8 mouse cellular contexts compared by ENCODE assay signal in the genomic region with DNA sequence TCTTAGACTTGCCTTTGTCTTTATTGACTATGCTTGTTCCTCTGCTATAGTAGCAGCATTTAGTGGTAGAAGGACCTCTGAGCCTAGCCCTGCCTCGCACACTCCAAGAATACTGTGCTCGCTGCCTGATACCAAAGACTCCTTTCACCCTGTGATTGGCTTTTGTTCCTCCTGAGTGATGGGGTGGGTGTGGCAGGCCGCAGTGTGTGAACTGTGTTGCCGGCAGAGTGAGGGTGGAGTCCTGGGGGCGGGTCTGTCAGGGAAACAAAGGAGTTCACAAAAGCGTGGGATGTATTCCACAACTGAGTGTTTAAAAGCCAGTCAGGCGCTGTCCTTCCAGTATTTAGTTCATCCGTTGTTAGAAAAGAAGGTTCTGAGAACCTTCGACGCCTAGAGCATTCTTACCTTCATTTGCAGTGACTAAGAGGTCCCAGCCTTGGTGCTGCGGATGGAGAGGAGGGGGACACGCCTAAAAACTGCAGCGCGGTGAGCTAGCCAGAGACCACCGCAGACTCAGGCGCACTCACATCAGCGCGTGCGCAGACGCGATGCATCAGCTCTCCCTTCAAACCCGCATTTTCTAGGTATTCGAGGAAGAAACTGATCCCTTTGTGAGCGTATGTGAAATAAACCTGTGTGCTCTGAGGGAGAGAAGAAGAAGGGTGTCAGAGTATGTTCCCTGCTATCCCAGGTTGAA. TPM values are rescaled to one million over a fixed set of nuclear protein-coding genes. Genes with fewer than 3 reads are reported as not detected.
A peak's percentile ranks its signal among the peaks of the same experiment; 100 is the strongest.
DNase-seq lines count a peak whose midpoint lies in the region; ATAC-seq and TF ChIP-seq lines count a peak whose summit lies in the region.

No protein-coding gene starts in this region.

- TF ChIP-seq CTCF in C2C12 (IDR thresholded peaks at IDR 0.05; ENCODE audit: control insufficient read depth, insufficient read depth, insufficient read length) (no peak), E14TG2a.4 (conservative IDR thresholded peaks at IDR 0.05; ENCODE audit: low read length) (no peak)
- no peak for TF ChIP-seq CTCF in heart, postnatal 0 days (IDR thresholded peaks at IDR 0.05; ENCODE audit: low read depth)

- WGBS in embryonic facial prominence, embryonic 11.5 days, result under 1% methylated on average over 24 of the region's 24 CpGs
- WGBS in heart, postnatal 0 days, result 1% methylated on average over 24 of the region's 24 CpGs

- H3K4me2 ChIP-seq in embryonic facial prominence, embryonic 11.5 days (ENCODE audit: low read depth, low read length), result peak overlapping the region; percentile 49
- H3K4me2 ChIP-seq in heart, postnatal 0 days (ENCODE audit: low read depth, low read length), result peak overlapping the region; percentile 77

- peaks cover 70% of the 10 kb centered on the region for H3K4me1 ChIP-seq in E14TG2a.4 (replicated peaks; ENCODE audit: low read depth, low read length)
- no peaks in the 10 kb centered on the region for H3K4me1 ChIP-seq in embryonic facial prominence, embryonic 11.5 days (ENCODE audit: control insufficient read depth, insufficient read depth, low read length)
- peaks cover 22% of the 10 kb centered on the region; the same call in 1 of the 2 replicates for H3K4me1 ChIP-seq in heart, postnatal 0 days (ENCODE audit: control insufficient read depth, insufficient read depth)

- H3K79me3 ChIP-seq in C2C12 (ENCODE audit: low read depth), result peaks cover 11% of the 10 kb centered on the region

- H3K27ac ChIP-seq in embryonic facial prominence, embryonic 11.5 days (replicated peaks; ENCODE audit: low read depth, low read length), result peak overlapping the region; percentile 88
- H3K27ac ChIP-seq in heart, postnatal 0 days (ENCODE audit: low read depth), result peak overlapping the region; percentile 85

- peak; percentile 82 for DNase-seq in embryonic facial prominence, embryonic 11.5 days (ENCODE audit: low spot score)
- peak; percentile 81 for DNase-seq in heart, postnatal 0 days (ENCODE audit: low spot score)
- DNase-seq in left cerebral cortex, postnatal 4 days, result peak; percentile 84
- peak; percentile 51 to 67 for DNase-seq in thymus, adult 18-20 months

- H3K79me2 ChIP-seq in C2C12 (ENCODE audit: control insufficient read depth, insufficient read depth), result peaks cover 22% of the 10 kb centered on the region

- no peaks in the 10 kb centered on the region for H3K27me3 ChIP-seq in C2C12 (ENCODE audit: control insufficient read depth, insufficient read depth, insufficient read length)
- no peaks in the 10 kb centered on the region for H3K27me3 ChIP-seq in E14TG2a.4 (ENCODE audit: insufficient read depth, low read length)
- H3K27me3 ChIP-seq in embryonic facial prominence, embryonic 11.5 days (ENCODE audit: control insufficient read depth, insufficient read depth, low read length), result no peaks in the 10 kb centered on the region
- no peaks in the 10 kb centered on the region for H3K27me3 ChIP-seq in heart, postnatal 0 days (ENCODE audit: control insufficient read depth, insufficient read depth, low read length)

- H3ac ChIP-seq in C2C12 (ENCODE audit: control insufficient read depth, insufficient read length, low read depth), result peak overlapping the region; percentile 42

- TF ChIP-seq EP300 in heart, postnatal 0 days (IDR thresholded peaks at IDR 0.05; ENCODE audit: low read depth), result no peak

- H3K36me3 ChIP-seq in C2C12 (ENCODE audit: control insufficient read depth, insufficient read depth), result peaks cover 17% of the 10 kb centered on the region
- H3K36me3 ChIP-seq in E14TG2a.4 (ENCODE audit: insufficient read depth, low read length), result peaks cover 27% of the 10 kb centered on the region
- no peaks in the 10 kb centered on the region for H3K36me3 ChIP-seq in embryonic facial prominence, embryonic 11.5 days (replicated peaks; ENCODE audit: control insufficient read depth, insufficient read depth, low read depth, low read length)
- peaks cover 4% of the 10 kb centered on the region; the same call in 1 of the 2 replicates for H3K36me3 ChIP-seq in heart, postnatal 0 days (replicated peaks; ENCODE audit: control insufficient read depth, insufficient read depth, low read length)

- no peaks in the 10 kb centered on the region for H3K9me3 ChIP-seq in E14TG2a.4 (ENCODE audit: low read length)
- H3K9me3 ChIP-seq in embryonic facial prominence, embryonic 11.5 days (replicated peaks; ENCODE audit: control insufficient read depth, low read length), result no peaks in the 10 kb centered on the region
- no peaks in the 10 kb centered on the region for H3K9me3 ChIP-seq in heart, postnatal 0 days (replicated peaks; ENCODE audit: control insufficient read depth, low read length)

- ATAC-seq in embryonic facial prominence, embryonic 11.5 days (replicated peaks; ENCODE audit: insufficient number of reproducible peaks, low FRiP score, low TSS enrichment, low read depth), result peak; percentile 58
- peak; percentile 70 for ATAC-seq in heart, postnatal 0 days (ENCODE audit: insufficient read depth, low read depth)
- peak; percentile 63 for ATAC-seq in megakaryocyte progenitor cell, adult 5-6 weeks (replicated peaks; ENCODE audit: poor library complexity)
- no peak; the same call in 1 of the 2 replicates for ATAC-seq in monocyte, adult 5-6 weeks (replicated peaks; ENCODE audit: insufficient number of reproducible peaks, low FRiP score, low TSS enrichment, poor library complexity, severe bottlenecking)

- intact Hi-C loops in left cerebral cortex, postnatal 4 days (cut with DNase I), result no loop called here

- peak overlapping the region; percentile 72 for H3K4me3 ChIP-seq in C2C12 (ENCODE audit: insufficient read depth, poor library complexity, severe bottlenecking)
- H3K4me3 ChIP-seq in E14TG2a.4 (replicated peaks; ENCODE audit: low read length), result peak overlapping the region; percentile 87
- H3K4me3 ChIP-seq in embryonic facial prominence, embryonic 11.5 days (ENCODE audit: low read depth, low read length), result peak overlapping the region; percentile 75
- peak overlapping the region; percentile 69 for H3K4me3 ChIP-seq in heart, postnatal 0 days (ENCODE audit: low read depth, low read length)

- peak overlapping the region; percentile 65 for H3K9ac ChIP-seq in embryonic facial prominence, embryonic 11.5 days (replicated peaks; ENCODE audit: low read length)
- H3K9ac ChIP-seq in heart, postnatal 0 days (replicated peaks; ENCODE audit: low read depth, low read length), result peak overlapping the region; percentile 65

TF ChIP-seq in C2C12, 6 proteins besides CTCF, POLR2A, EP300 and RAD21:
- TF ChIP-seq CEBPB (IDR thresholded peaks at IDR 0.05; ENCODE audit: low read depth), result no peak
- no peak for TF ChIP-seq MYOG (IDR thresholded peaks at IDR 0.05; ENCODE audit: control insufficient read depth, extremely low read depth, insufficient read length)
- peak; percentile 59 for TF ChIP-seq MAX (IDR thresholded peaks at IDR 0.05)
- no peak for TF ChIP-seq FOSL1 (IDR thresholded peaks at IDR 0.05; ENCODE audit: insufficient read depth, low read length, poor library complexity, severe bottlenecking)
- TF ChIP-seq MYOD1 (IDR thresholded peaks at IDR 0.05; ENCODE audit: control insufficient read depth, insufficient read length, low read depth), result no peak
- TF ChIP-seq USF1 (IDR thresholded peaks at IDR 0.05; ENCODE audit: low read depth), result no peak

RNA-seq across cellular contexts. Expression of a gene that starts 0.9 kb away (rescaled TPM):
- polyA plus RNA-seq in C2C12 (2012; fragmentation: generic; extraction: Trizol), result 216 TPM
- polyA plus RNA-seq in embryonic facial prominence, embryonic 11.5 days (2014; fragmentation: Nextera tagmentation; extraction: Ambion mirVana), result 77.6 and 88.3 TPM in 2 replicates
- total RNA-seq in heart, postnatal 0 days (2014; rRNA removed; ENCODE audit: low replicate concordance), result 157 and 227 TPM in 2 replicates
- 16.9 and 19.7 TPM in 2 replicates for polyA plus RNA-seq in heart, postnatal 0 days (2015; fragmentation: Nextera tagmentation; extraction: Ambion mirVana)
- 1,000 to 10,000 TPM; 3,894 to 3,983 TPM for total RNA-seq in left cerebral cortex, postnatal 4 days (2021)
- total RNA-seq in megakaryocyte progenitor cell, adult 5-6 weeks (2015), result not detected in 2 replicates
- not detected in 2 replicates for total RNA-seq in megakaryocyte progenitor cell, adult 5-6 weeks (2017)
- 5.1 to 7.5 TPM (median 5.7 TPM) in 3 replicates for total RNA-seq in monocyte, adult 5-6 weeks (2017)

RNA-seq across cellular contexts. Expression of a gene that starts 31.6 kb away (rescaled TPM):
- 151 TPM for polyA plus RNA-seq in C2C12 (2012; fragmentation: generic; extraction: Trizol)
- 101 and 108 TPM in 2 replicates for polyA plus RNA-seq in embryonic facial prominence, embryonic 11.5 days (2014; fragmentation: Nextera tagmentation; extraction: Ambion mirVana)
- 58.0 and 108 TPM in 2 replicates for total RNA-seq in heart, postnatal 0 days (2014; rRNA removed; ENCODE audit: low replicate concordance)
- polyA plus RNA-seq in heart, postnatal 0 days (2015; fragmentation: Nextera tagmentation; extraction: Ambion mirVana), result 86.3 and 87.8 TPM in 2 replicates
- 10 to 100 TPM; 45.5 to 46.4 TPM for total RNA-seq in left cerebral cortex, postnatal 4 days (2021)
- total RNA-seq in megakaryocyte progenitor cell, adult 5-6 weeks (2015), result 73.3 and 75.8 TPM in 2 replicates
- total RNA-seq in megakaryocyte progenitor cell, adult 5-6 weeks (2017), result 200 and 229 TPM in 2 replicates
- 59.4 to 101 TPM (median 76.2 TPM) in 3 replicates for total RNA-seq in monocyte, adult 5-6 weeks (2017)

RNA-seq across cellular contexts. Expression of a gene that starts 53.4 kb away (rescaled TPM):
- 304 TPM for polyA plus RNA-seq in C2C12 (2012; fragmentation: generic; extraction: Trizol)
- 115 and 146 TPM in 2 replicates for polyA plus RNA-seq in embryonic facial prominence, embryonic 11.5 days (2014; fragmentation: Nextera tagmentation; extraction: Ambion mirVana)
- total RNA-seq in heart, postnatal 0 days (2014; rRNA removed; ENCODE audit: low replicate concordance), result 291 and 343 TPM in 2 replicates
- 90.8 and 105 TPM in 2 replicates for polyA plus RNA-seq in heart, postnatal 0 days (2015; fragmentation: Nextera tagmentation; extraction: Ambion mirVana)
- total RNA-seq in left cerebral cortex, postnatal 4 days (2021), result 1,000 to 10,000 TPM; 2,688 to 2,817 TPM
- total RNA-seq in megakaryocyte progenitor cell, adult 5-6 weeks (2015), result 2.3 and 2.5 TPM in 2 replicates
- 6.9 and 7.9 TPM in 2 replicates for total RNA-seq in megakaryocyte progenitor cell, adult 5-6 weeks (2017)
- 29.8 to 47.6 TPM (median 39.0 TPM) in 3 replicates for total RNA-seq in monocyte, adult 5-6 weeks (2017)

Comparison
In these comparisons a context has a peak if more than half of its experiments do, and no peak if none do; other contexts are left out.
1. RNA of a gene that starts 0.9 kb away (total RNA-seq): 3,894 to 3,983 TPM in left cerebral cortex, postnatal 4 days and 157 to 227 TPM in heart, postnatal 0 days; 5.1 to 7.5 TPM in monocyte, adult 5-6 weeks and not detected in megakaryocyte progenitor cell, adult 5-6 weeks; every median in the first group is over 10 times any median in the second.
2. Peak in every context shown above with its lines, with median percentiles within 50 percentile points of each other: H3K4me3 ChIP-seq and DNase-seq.